Mouse (Mus musculus): ENCODE results near the gene Psmb9.

DNA sequence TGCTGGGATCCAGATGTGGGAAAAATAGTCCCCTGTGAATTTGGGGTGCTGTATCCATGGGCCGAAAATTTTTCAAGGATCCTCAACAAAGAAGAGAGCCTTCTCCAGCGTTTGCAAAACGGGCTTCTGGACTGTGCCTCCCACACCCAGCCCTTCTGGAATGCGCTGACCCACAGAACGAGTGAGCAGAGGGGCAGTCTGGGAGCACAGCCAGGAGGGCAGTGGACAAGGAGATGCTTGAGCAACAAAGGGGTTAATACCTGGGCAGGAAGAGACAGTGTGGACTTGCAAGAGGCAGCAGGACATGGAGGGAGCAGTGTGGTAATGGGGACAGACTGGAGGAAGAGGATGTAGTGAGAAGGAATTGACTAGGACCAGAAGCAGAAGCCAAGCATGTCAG is 32.0 kb downstream of the Psmb9 start:
- TF ChIP-seq POLR2A (IDR thresholded peaks at IDR 0.05; ENCODE audit: low read depth, low read length) (no peak), CTCF (conservative IDR thresholded peaks at IDR 0.05; ENCODE audit: insufficient read depth, insufficient read length, low read depth, low read length) (no peak)

All from kidney, adult 2 months (tissue).